Mouse (Mus musculus): ENCODE results near the gene Glis2.
"Not testable (repeated sequence)": the region's sequence is repeated elsewhere in the genome, so short reads cannot be mapped to it uniquely, and the experiment has no call there.

The Glis2 gene

GRCm38 (mm10) chr16:4581179-4581578 lies 13.3 kb upstream of the Glis2 start:
- DNase-seq (ENCODE audit: low spot score in 2 of 2) = not testable (repeated sequence)

DNA sequence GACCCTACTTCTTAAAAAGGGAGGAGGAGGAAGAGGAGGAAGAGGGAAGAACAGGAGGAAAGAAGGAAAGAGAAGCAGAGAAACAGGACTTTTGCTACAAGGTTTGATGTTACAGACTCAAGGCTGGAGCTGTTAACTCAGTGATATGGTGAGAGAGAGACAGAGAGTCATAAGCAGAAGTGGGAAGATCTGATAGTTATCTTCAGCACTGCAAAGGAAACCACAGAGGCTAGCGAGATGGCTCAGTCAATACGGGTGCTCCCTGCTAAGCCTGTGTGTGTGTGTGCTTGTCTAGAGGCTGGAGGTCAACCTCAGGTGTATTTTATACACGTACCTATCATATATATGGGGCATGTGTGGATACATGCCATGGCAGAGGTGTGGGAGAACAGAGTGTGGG lies 10.7 kb upstream of the Glis2 start:
- no peak for DNase-seq (ENCODE audit: low spot score in 2 of 2)

- no peak for DNase-seq (ENCODE audit: low spot score in 2 of 2)
Measured at GRCm38 (mm10) chr16:4584438-4584837, 10.1 kb upstream of the Glis2 start.

GRCm38 (mm10) chr16:4585642-4586530 lies 8.6 kb upstream of the Glis2 start:
- DNase-seq (ENCODE audit: low spot score in 2 of 2) = no peak

GRCm38 (mm10) chr16:4586531-4587123 lies 7.9 kb upstream of the Glis2 start:
- peak; percentile 97 to 99 for DNase-seq (ENCODE audit: low spot score in 2 of 2)

GRCm38 (mm10) chr16:4587516-4588210 lies 6.8 kb upstream of the Glis2 start:
- no peak for DNase-seq (ENCODE audit: low spot score in 2 of 2)

- DNase-seq (ENCODE audit: low spot score in 2 of 2) = no peak
Measured at GRCm38 (mm10) chr16:4590236-4590635, 4.3 kb upstream of the Glis2 start.

DNA sequence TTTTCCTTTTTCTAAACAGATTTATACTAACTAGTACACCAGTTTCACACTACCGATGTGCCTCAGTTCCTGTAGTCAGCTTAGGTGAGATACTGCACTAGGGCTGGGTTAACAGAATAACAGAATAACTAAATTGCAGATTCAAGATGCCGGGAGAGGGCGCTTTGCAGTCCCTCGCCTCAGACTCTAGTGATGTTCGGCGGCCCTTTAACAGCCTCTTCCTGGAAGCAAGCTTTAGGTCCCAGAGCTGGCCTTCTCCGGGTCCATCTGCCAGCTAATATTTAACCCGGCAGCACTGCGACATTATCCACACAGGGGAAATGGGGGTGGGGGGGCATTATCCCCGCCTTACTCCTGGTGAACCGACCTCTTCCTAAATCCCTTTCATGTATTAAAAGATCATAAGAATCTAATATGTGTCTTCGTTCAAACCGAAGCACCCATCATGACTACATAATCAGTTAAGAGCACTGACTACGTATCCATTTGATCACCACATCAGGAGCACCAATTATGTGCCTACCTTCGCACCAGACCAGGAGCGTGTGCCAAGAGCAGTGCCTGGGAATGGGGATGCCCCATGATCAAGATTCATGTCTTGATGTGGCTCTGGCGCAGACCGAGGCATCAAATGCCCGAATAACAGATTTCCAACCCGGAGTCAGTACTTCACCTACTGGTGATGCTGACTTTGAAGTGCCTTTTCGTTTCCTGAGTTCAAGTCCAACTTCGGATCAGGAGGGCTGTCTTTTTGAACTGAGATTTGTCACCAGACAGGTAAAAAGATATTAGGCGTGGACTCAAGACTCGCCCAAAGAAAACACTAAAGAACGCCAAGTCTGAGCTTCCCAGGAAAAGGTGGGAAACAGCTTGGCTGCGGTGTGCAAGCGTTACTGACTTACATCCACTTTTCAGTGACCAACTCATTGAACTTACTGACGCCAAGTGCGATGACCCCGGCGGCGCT lies 1.3 kb upstream of the Glis2 start:
- peak in 1 of 2 experiments; percentile 48 for DNase-seq (ENCODE audit: low spot score in 2 of 2)

GRCm38 (mm10) chr16:4594814-4595526 lies 457 bp downstream of the Glis2 start:
- peak in 1 of 2 experiments; percentile 40 for DNase-seq (ENCODE audit: low spot score in 2 of 2)

- peak in 1 of 2 experiments; percentile 56 for DNase-seq (ENCODE audit: low spot score in 2 of 2)
Measured at GRCm38 (mm10) chr16:4595527-4595963, 1.0 kb downstream of the Glis2 start.

GRCm38 (mm10) chr16:4596141-4596728 lies 1.7 kb downstream of the Glis2 start:
- no peak for DNase-seq (ENCODE audit: low spot score in 2 of 2)

- DNase-seq (ENCODE audit: low spot score in 2 of 2) = no peak
Measured at GRCm38 (mm10) chr16:4596836-4597235, 2.3 kb downstream of the Glis2 start.

DNA sequence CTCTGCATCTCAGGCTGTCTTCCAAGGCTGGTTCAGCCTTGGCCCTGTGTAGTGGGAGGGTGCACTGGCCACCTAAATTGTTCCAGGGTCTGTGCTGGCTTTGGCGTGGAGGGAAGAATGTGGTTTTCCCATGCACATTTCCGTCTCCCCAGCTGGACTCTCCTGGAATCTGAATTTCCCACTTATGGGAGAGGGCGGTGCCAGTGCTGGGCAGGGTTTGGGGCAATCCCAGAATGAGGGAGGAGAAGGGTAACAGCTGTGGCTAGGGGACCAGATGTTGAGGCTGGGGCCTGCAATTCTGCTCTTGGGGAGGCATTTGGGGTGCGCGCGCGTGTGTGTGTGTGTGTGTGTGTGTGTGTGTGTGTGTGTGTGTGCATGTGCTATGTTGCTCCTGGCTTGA lies 2.8 kb downstream of the Glis2 start:
- peak in 1 of 2 experiments; percentile 33 for DNase-seq (ENCODE audit: low spot score in 2 of 2)

DNA sequence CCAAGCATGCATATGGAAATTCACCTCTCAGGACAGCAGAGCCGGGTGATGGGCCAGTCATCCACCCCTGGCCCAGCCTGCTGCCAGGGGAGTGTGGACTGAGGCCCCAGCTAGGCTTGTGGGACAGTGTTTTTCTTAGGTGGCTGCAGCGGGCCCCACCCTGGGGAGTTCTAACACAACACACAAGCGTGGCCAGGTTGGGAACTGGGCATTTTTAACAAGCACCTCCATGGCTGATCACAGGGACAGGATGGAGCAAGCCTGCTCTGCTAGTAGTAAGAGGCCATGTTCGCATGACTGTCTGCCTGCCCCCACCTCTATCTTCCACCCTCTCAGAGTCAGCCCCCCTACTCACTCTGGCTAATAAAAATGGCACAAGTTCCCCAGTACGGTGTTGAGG lies 3.5 kb downstream of the Glis2 start:
- no peak for DNase-seq (ENCODE audit: low spot score in 2 of 2)

GRCm38 (mm10) chr16:4598891-4599543 lies 4.5 kb downstream of the Glis2 start:
- no peak for DNase-seq (ENCODE audit: low spot score in 2 of 2)

- DNase-seq (ENCODE audit: low spot score in 2 of 2) = no peak
Measured at GRCm38 (mm10) chr16:4599616-4600015, 5.1 kb downstream of the Glis2 start.

- DNase-seq (ENCODE audit: low spot score in 2 of 2) = no peak
Measured at GRCm38 (mm10) chr16:4600701-4601310, 6.3 kb downstream of the Glis2 start.

GRCm38 (mm10) chr16:4602189-4602588 lies 7.7 kb downstream of the Glis2 start:
- no peak for DNase-seq (ENCODE audit: low spot score in 2 of 2)

GRCm38 (mm10) chr16:4602766-4603452 lies 8.4 kb downstream of the Glis2 start:
- DNase-seq (ENCODE audit: low spot score in 2 of 2) = peak in 1 of 2 experiments; percentile 64

Measured in urinary bladder, postnatal 4 days (tissue).